Mouse (Mus musculus) liver, embryonic 15.5 days (tissue): ENCODE measurements around the gene Iqcb1. TPM values are rescaled to one million over a fixed set of nuclear protein-coding genes. Genes with fewer than 3 reads are reported as not detected.

Experiments used
- ATAC-seq: fragments of 200-750 bp; cut with Nextera tagmentation; 2 replicates; pipeline ENCODE4 v1.8.0; 2017; ENCODE audit warnings: moderate number of reproducible peaks, mild to moderate bottlenecking, moderate library complexity; ENCODE audit not compliant: insufficient read depth
- H3K27ac ChIP-seq: fragments of 300-500 bp; sonication (generic); replicated peaks from 2 replicates; pipeline ENCODE4 v1.5.1; 2015; ENCODE audit warnings: mild to moderate bottlenecking, inconsistent platforms
- H3K27me3 ChIP-seq: fragments of 300-500 bp; sonication (generic); 2 replicates; pipeline ENCODE4 v1.6.1; 2015; ENCODE audit warnings: mild to moderate bottlenecking, inconsistent platforms
- H3K36me3 ChIP-seq: fragments of 300-500 bp; sonication (generic); replicated peaks from 2 replicates; pipeline ENCODE4 v1.6.1; 2015; ENCODE audit warnings: moderate library complexity, mild to moderate bottlenecking, inconsistent platforms
- H3K4me1 ChIP-seq: fragments of 300-500 bp; sonication (generic); replicated peaks from 2 replicates; pipeline ENCODE4 v1.6.1; 2015; ENCODE audit warnings: inconsistent platforms
- H3K4me2 ChIP-seq: fragments of 300-500 bp; sonication (generic); 2 replicates; pipeline ENCODE4 v1.6.1; 2015; ENCODE audit warnings: moderate library complexity, mild to moderate bottlenecking, inconsistent platforms
- H3K4me3 ChIP-seq: fragments of 300-500 bp; sonication (generic); replicated peaks from 2 replicates; pipeline ENCODE4 v1.5.1; 2015; ENCODE audit warnings: mild to moderate bottlenecking, inconsistent platforms
- H3K9ac ChIP-seq: fragments of 300-500 bp; sonication (generic); 2 replicates; pipeline ENCODE4 v1.6.1; 2015; ENCODE audit warnings: moderate library complexity, mild to moderate bottlenecking, inconsistent platforms
- H3K9me3 ChIP-seq: fragments of 300-500 bp; sonication (generic); replicated peaks from 2 replicates; pipeline ENCODE4 v1.6.1; 2016; ENCODE audit warnings: inconsistent platforms
- WGBS: fragments of 180-500 bp; shearing (Covaris S2); methylation state at CpG from one replicate; pipeline ENCODE4 v1.1.7; 2015; ENCODE audit warnings: mixed read lengths; ENCODE audit not compliant: insufficient replicate concordance; 5-methylcytosine and 5-hydroxymethylcytosine counted together
- polyA plus RNA-seq: library from polyadenylated mRNA; unstranded; fragments of >200 nt; fragmentation: Nextera tagmentation; extraction: Ambion mirVana; gene quantifications from 2 replicates; pipeline ENCODE4 v1.2.1, GENCODE M21; 2015

The Iqcb1 gene
- polyA plus RNA-seq, 1 experiment from 2014 or later: 9.1 TPM

DNA sequence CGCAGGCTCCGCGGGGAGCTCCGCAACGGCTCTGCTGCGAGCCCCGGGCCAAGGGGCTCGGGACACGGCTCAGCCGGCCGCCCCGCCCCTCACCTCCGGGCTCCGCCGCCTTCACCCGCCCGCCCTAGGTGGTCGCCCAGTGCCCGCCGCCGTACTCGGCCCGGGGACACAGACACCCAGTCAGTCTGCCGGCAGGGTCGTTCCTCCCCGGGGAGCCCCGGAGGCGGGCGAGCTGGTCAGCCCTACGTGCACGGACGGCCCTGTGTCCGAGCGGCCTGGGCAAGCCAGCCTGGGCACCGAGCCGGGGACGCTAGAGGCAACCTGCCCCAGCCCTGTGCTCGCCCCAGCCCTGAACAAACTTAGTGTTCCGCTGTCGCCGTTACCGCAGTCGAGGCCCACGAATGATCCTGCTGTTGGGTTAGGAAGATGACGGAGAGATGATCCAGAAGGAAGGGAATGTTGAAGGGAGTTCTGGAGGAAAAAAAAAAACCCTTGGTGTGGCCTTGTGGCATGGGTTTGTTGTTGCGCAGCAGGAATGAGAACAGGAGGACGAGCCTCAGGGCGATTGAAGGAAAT, 47.2 kb downstream of the Iqcb1 start:
- under 1% methylated on average over 48 of the region's 48 CpGs for WGBS
- Histone ChIP-seq H3K4me3 (peak overlapping the region; percentile 89), H3K36me3 (peaks cover 8% of the 10 kb centered on the region; the same call in 1 of the 2 replicates), H3K4me2 (peak overlapping the region; percentile 85), H3K4me1 (peaks cover 25% of the 10 kb centered on the region), H3K27ac (peak overlapping the region; percentile 83), H3K27me3 (no peaks in the 10 kb centered on the region), H3K9me3 (no peaks in the 10 kb centered on the region), H3K9ac (peak overlapping the region; percentile 87)
- ATAC-seq: peak; percentile 72

- WGBS: 67% methylated on average over 5 of the region's 5 CpGs
- Histone ChIP-seq H3K27ac (no peak overlapping the region), H3K4me3 (no peak overlapping the region), H3K27me3 (no peaks in the 10 kb centered on the region), H3K9me3 (no peaks in the 10 kb centered on the region), H3K9ac (no peak overlapping the region), H3K4me1 (peaks cover 31% of the 10 kb centered on the region), H3K4me2 (no peak overlapping the region), H3K36me3 (peaks cover under 1% of the 10 kb centered on the region; the same call in 1 of the 2 replicates)
- no peak for ATAC-seq
Observed at GRCm38 (mm10) chr16:36877316-36877715, 49.1 kb downstream of the Iqcb1 start.

GRCm38 (mm10) chr16:36882737-36883343, 54.7 kb downstream of the Iqcb1 start:
- 62% methylated on average over 5 of the region's 5 CpGs for WGBS
- Histone ChIP-seq H3K4me3 (no peak overlapping the region), H3K4me1 (peaks cover 14% of the 10 kb centered on the region), H3K4me2 (no peak overlapping the region), H3K9ac (no peak overlapping the region), H3K27me3 (no peaks in the 10 kb centered on the region), H3K9me3 (no peaks in the 10 kb centered on the region), H3K36me3 (peaks cover 19% of the 10 kb centered on the region), H3K27ac (no peak overlapping the region)
- ATAC-seq: no peak

GRCm38 (mm10) chr16:36884881-36885280, 56.7 kb downstream of the Iqcb1 start:
- no peak for ATAC-seq
- H3K4me2 ChIP-seq: no peak overlapping the region
- H3K4me1 ChIP-seq: peaks cover 27% of the 10 kb centered on the region
- H3K4me3 ChIP-seq: no peak overlapping the region
- H3K27me3 ChIP-seq: no peaks in the 10 kb centered on the region
- no peak overlapping the region for H3K9ac ChIP-seq
- WGBS: 57% methylated on average over 4 of the region's 4 CpGs
- H3K27ac ChIP-seq: no peak overlapping the region
- H3K9me3 ChIP-seq: no peaks in the 10 kb centered on the region
- H3K36me3 ChIP-seq: peaks cover 36% of the 10 kb centered on the region

- Histone ChIP-seq H3K4me2 (no peak overlapping the region), H3K4me1 (peaks cover 31% of the 10 kb centered on the region), H3K4me3 (no peak overlapping the region), H3K27ac (no peak overlapping the region), H3K36me3 (peaks cover 37% of the 10 kb centered on the region), H3K9me3 (no peaks in the 10 kb centered on the region), H3K9ac (no peak overlapping the region), H3K27me3 (no peaks in the 10 kb centered on the region)
- 84% methylated on average over 11 of the region's 11 CpGs for WGBS
- ATAC-seq: no peak
Observed at GRCm38 (mm10) chr16:36885912-36886311, 57.7 kb downstream of the Iqcb1 start.

DNA sequence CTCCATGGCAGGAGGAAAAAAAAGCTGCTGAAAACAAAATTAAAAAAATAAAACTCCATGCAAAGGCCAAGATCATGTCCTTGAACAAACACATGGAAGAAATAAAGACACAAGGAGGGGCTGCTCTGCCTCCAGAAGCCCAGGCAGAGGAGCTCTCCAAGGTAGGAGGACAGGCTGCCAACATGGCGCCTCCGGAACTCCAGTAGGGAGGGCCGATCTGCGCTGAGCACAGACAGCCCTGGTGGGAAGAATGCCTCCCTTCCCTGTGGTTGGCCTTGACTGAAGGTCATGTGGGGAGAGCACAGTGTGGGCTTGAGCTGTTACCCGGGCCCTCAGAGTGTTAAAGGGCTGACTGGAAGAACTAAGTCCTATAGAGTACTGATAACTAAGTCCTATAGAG, 59.4 kb downstream of the Iqcb1 start:
- Histone ChIP-seq H3K4me2 (no peak overlapping the region), H3K27me3 (no peaks in the 10 kb centered on the region), H3K4me3 (no peak overlapping the region), H3K9ac (no peak overlapping the region), H3K27ac (no peak overlapping the region), H3K4me1 (peaks cover 47% of the 10 kb centered on the region), H3K36me3 (peaks cover 43% of the 10 kb centered on the region), H3K9me3 (no peaks in the 10 kb centered on the region)
- no peak for ATAC-seq
- 86% methylated on average over 5 of the region's 5 CpGs for WGBS

GRCm38 (mm10) chr16:36890559-36890958, 62.4 kb downstream of the Iqcb1 start:
- H3K4me2 ChIP-seq: peak overlapping the region; percentile 65
- H3K4me1 ChIP-seq: peaks cover 61% of the 10 kb centered on the region
- ATAC-seq: peak; percentile 97
- peak overlapping the region; percentile 25; the same call in 1 of the 2 replicates for H3K4me3 ChIP-seq
- peak overlapping the region; percentile 57 for H3K9ac ChIP-seq
- no peaks in the 10 kb centered on the region for H3K27me3 ChIP-seq
- H3K27ac ChIP-seq: peak overlapping the region; percentile 90
- WGBS: 28% methylated on average over 3 of the region's 3 CpGs
- no peaks in the 10 kb centered on the region for H3K9me3 ChIP-seq
- H3K36me3 ChIP-seq: peaks cover 62% of the 10 kb centered on the region

DNA sequence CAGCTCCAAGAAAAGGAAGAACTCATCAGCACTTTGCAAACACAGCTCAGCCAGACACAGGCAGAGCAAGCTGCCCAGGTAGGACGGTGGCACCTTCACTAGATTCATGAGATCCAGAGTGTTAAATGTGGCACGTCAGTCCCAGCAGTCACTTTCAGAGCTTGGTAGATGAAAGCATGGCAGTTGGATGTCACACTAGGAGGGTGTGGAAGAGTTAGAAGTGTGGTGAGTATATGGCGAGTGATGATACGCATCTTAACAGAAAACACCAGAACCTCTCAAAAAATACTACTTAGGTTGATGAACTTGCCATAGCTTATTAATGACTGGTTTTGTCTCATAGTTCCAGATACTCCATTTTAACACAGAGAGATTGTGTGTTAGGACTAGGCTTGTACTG, 63.2 kb downstream of the Iqcb1 start:
- Histone ChIP-seq H3K9me3 (no peaks in the 10 kb centered on the region), H3K27me3 (no peaks in the 10 kb centered on the region), H3K4me1 (peaks cover 62% of the 10 kb centered on the region), H3K4me3 (no peak overlapping the region), H3K4me2 (peak overlapping the region; percentile 65), H3K9ac (peak overlapping the region; percentile 44; the same call in 1 of the 2 replicates), H3K36me3 (peaks cover 63% of the 10 kb centered on the region), H3K27ac (peak overlapping the region; percentile 90)
- peak; percentile 28 for ATAC-seq
- 51% methylated on average over 4 of the region's 4 CpGs for WGBS

- Histone ChIP-seq H3K36me3 (peaks cover 62% of the 10 kb centered on the region), H3K27ac (peak overlapping the region; percentile 90), H3K9me3 (no peaks in the 10 kb centered on the region), H3K4me2 (peak overlapping the region; percentile 45), H3K9ac (peak overlapping the region; percentile 26; the same call in 1 of the 2 replicates), H3K4me3 (no peak overlapping the region), H3K4me1 (peaks cover 63% of the 10 kb centered on the region), H3K27me3 (no peaks in the 10 kb centered on the region)
- ATAC-seq: peak; percentile 34
- WGBS: 62% methylated on average over 10 of the region's 10 CpGs
Observed at GRCm38 (mm10) chr16:36893317-36893716, 65.1 kb downstream of the Iqcb1 start.

DNA sequence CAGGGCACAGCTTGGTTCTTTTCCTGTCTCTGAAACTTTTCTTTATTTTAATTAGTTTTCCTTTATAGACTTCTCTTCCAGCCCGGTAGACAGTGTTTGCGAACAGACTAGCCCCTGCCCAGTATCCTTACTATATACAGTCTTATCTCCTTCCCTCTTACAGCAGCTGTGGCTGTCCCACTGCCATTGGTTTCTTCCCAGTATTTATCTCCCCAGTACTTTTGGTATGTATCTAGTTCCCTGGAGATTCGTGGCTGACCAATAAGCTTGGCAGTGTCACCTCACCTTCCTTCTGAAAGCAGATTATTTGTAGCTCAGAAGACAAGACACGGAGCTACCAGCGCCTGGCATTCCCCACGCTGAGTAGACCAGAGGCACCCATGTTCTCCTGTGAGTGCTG, 68.5 kb downstream of the Iqcb1 start:
- Histone ChIP-seq H3K9me3 (no peaks in the 10 kb centered on the region), H3K9ac (no peak overlapping the region), H3K4me3 (no peak overlapping the region), H3K4me1 (peaks cover 32% of the 10 kb centered on the region), H3K4me2 (0 out of 2 replicates have a peak overlapping the region, but pooled peaks have one; percentile 4), H3K27me3 (no peaks in the 10 kb centered on the region), H3K27ac (peak overlapping the region; percentile 49), H3K36me3 (peaks cover 74% of the 10 kb centered on the region)
- peak; percentile 56 for ATAC-seq
- WGBS: 55% methylated on average over 6 of the region's 6 CpGs

GRCm38 (mm10) chr16:36903156-36903555, 75.0 kb downstream of the Iqcb1 start:
- no peaks in the 10 kb centered on the region for H3K27me3 ChIP-seq
- H3K4me2 ChIP-seq: no peak overlapping the region
- 82% methylated on average over 5 of the region's 5 CpGs for WGBS
- H3K36me3 ChIP-seq: peaks cover 60% of the 10 kb centered on the region
- no peaks in the 10 kb centered on the region for H3K9me3 ChIP-seq
- ATAC-seq: no peak
- no peak overlapping the region for H3K27ac ChIP-seq
- H3K4me3 ChIP-seq: no peak overlapping the region
- no peak overlapping the region for H3K9ac ChIP-seq
- no peaks in the 10 kb centered on the region for H3K4me1 ChIP-seq
